Mouse (Mus musculus) bone marrow macrophage, adult 2 months (primary cell): ENCODE measurements around the gene Usp20.

Experiments
- CTCF ChIP-seq: IDR thresholded peaks from 2 replicates; pipeline ENCODE4 v1.5.1; 2012; ENCODE audit warnings: low read depth, mild to moderate bottlenecking, low read length, moderate library complexity
- POLR2A ChIP-seq: IDR thresholded peaks from 2 replicates; pipeline ENCODE4 v1.6.1; 2012; ENCODE audit warnings: mild to moderate bottlenecking, low read depth, low read length, borderline replicate concordance

DNA sequence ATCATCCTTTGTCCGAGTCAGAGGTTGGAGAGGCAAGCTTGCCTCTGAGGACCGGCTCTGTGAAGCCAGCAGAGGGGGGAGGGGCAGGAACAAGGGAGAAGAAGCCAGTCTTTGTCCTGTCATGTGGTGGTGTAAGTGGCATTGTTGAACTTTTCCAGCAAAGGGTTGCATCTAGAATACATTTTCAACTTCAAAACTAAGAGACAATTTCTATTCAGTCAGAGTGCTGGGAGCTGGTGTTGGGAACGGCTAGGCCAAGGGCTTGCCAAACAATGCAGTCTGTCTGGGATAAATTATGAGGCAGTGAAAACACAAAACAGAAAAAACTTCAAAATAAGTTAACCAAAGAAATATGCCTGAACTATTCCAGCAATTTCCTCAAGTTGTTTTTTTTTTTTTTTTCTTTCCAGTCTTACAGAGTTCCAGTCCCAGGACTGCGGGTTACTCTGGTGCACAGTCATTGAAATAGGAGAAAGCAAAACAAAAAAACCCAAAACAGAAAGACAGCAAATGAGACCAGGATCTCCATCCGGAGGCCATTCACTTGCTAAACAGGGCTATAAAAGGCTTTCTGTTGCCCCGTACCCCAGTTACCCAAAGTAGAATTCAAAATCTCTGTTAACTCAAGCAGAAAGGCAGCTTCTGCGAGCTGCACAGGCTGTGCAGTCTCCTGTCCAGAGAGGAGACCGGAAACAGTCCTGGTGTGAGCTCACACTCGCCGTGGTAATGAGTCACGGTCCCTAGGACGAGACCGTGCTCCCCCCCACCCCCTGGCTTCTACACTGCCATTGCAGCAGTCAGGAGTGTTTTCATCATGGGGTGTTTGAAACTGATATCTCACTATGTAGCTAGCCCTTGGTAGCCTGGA is 86.4 kb downstream of the Usp20 start:
- TF ChIP-seq POLR2A = no peak
- TF ChIP-seq CTCF = no peak
